Mouse (Mus musculus) heart, embryonic 14.5 days (tissue): Measurements from ENCODE around the gene Rnf38. TPM values are rescaled to one million over a fixed set of nuclear protein-coding genes. Genes with fewer than 3 reads are reported as not detected.

Experiments
- ATAC-seq: fragments of 200-750 bp; cut with Nextera tagmentation; 2 replicates; pipeline ENCODE4 v1.8.0; 2017; ENCODE audit warnings: low read depth, moderate TSS enrichment; ENCODE audit not compliant: insufficient number of reproducible peaks, insufficient read depth, low FRiP score
- H3K27ac ChIP-seq, 2 experiments: fragments of 200-500 bp in 1 of 2; fragments of 300-500 bp in 1 of 2; sonication (generic) in 1 of 2; replicated peaks in 1 of 2; 2 replicates each; pipeline ENCODE4 v1.5.1; 2012 to 2014; ENCODE audit warnings: low read depth in 2 of 2, low read length in 2 of 2, control low read depth in 1 of 2, mild to moderate bottlenecking in 1 of 2, mixed read lengths in 1 of 2; ENCODE audit not compliant: control insufficient read depth in 1 of 2, insufficient read depth in 1 of 2
- H3K27me3 ChIP-seq: fragments of 300-500 bp; sonication (generic); 2 replicates; pipeline ENCODE4 v1.6.1; 2014; ENCODE audit warnings: mild to moderate bottlenecking, low read length, control low read depth; ENCODE audit not compliant: control insufficient read depth, insufficient read depth
- H3K36me3 ChIP-seq: fragments of 300-500 bp; sonication (generic); 2 replicates; pipeline ENCODE4 v1.6.1; 2014; ENCODE audit warnings: mild to moderate bottlenecking, control low read depth, low read length, mixed read lengths; ENCODE audit not compliant: control insufficient read depth, insufficient read depth
- H3K4me1 ChIP-seq, 2 experiments: fragments of 200-500 bp in 1 of 2; fragments of 300-500 bp in 1 of 2; sonication (generic) in 1 of 2; 2 replicates each; pipeline ENCODE4 v1.6.1; 2012 to 2014; ENCODE audit warnings: low read length in 2 of 2, control low read depth in 1 of 2, mixed read lengths in 1 of 2; ENCODE audit not compliant: control insufficient read depth in 2 of 2, insufficient read depth in 2 of 2
- H3K4me2 ChIP-seq: fragments of 300-500 bp; sonication (generic); 2 replicates; pipeline ENCODE4 v1.6.1; 2014; ENCODE audit warnings: mild to moderate bottlenecking, low read length
- H3K4me3 ChIP-seq, 2 experiments: fragments of 200-500 bp in 1 of 2; fragments of 300-500 bp in 1 of 2; sonication (generic) in 1 of 2; 2 replicates each; pipeline ENCODE4 v1.5.1; 2012 to 2014; ENCODE audit warnings: low read length in 2 of 2, mild to moderate bottlenecking in 2 of 2, control low read depth in 1 of 2, low read depth in 1 of 2, moderate library complexity in 1 of 2; ENCODE audit not compliant: control insufficient read depth in 1 of 2, insufficient read depth in 1 of 2
- H3K9ac ChIP-seq: fragments of 300-500 bp; sonication (generic); 2 replicates; pipeline ENCODE4 v1.6.1; 2014; ENCODE audit warnings: mild to moderate bottlenecking, low read length
- H3K9me3 ChIP-seq: fragments of 300-500 bp; sonication (generic); 2 replicates; pipeline ENCODE4 v1.6.1; 2016; ENCODE audit warnings: low read length, control low read depth; ENCODE audit not compliant: control insufficient read depth
- WGBS: fragments of 180-500 bp; shearing (Covaris S2); extraction: QIAGEN DNeasy Blood & Tissue Kit; methylation state at CpG from one replicate; pipeline ENCODE4 v1.1.7; 2014; 5-methylcytosine and 5-hydroxymethylcytosine counted together
- polyA plus RNA-seq: library from polyadenylated mRNA; unstranded; fragments of >200 nt; fragmentation: Nextera tagmentation; extraction: Ambion mirVana; gene quantifications from 2 replicates; pipeline ENCODE4 v1.2.1, GENCODE M21; 2014

Gene Rnf38
- polyA plus RNA-seq, 1 experiment from 2014 or later, result 24.3 TPM

DNA sequence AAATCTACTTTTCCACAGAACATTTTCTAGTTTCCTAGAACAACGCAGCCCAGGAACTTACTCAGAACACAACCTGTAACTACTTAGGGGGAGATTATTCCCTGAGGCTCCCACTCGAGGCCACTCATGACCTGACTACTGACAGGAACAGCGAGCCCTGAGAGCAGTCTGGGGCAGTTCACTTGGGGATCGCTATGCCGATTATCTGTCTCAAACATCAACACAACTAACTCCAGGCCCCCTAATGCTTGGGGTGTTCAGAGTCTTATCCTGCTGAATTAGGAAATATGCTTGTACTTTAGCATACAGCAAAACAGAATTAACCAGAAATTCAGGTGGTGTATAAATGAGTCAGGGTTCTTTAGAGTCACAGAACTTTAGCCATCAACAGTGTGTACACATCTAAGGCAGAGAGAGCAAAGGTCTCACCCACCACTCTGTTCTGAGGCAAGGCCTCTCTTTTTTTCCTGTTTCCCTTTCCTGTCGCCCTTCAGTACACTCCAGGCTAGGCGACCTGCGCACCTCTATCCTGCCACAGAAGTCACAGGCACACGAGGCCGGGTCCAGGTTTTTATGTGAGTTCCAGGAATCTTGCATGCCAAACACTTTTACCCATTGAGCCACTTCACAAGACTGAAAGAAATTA, 16.7 kb downstream of the Rnf38 start:
- 38% methylated on average over 10 of the region's 10 CpGs for WGBS
- H3K36me3 ChIP-seq, result no peaks in the 10 kb centered on the region

DNA sequence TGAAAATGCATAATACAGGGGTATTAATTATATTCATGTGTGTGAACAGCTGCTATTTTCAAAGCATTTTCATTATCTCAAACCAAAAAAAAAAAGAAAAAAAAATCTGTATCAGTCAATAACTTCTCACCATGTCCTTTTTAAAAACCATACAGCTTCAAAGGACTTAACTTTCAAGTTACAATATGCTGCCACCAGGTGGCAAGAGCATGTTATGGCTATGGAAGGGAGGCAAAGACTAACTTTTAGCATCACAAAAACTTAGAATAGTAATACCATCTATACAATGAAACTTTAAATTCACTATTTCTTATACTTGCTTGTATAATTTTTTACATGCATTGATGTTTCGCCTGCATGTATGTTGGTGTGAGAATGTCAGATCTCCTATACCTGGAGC, 33.6 kb downstream of the Rnf38 start:
- 63% methylated on average over 1 of the region's 1 CpGs for WGBS
- ATAC-seq, result no peak
- Histone ChIP-seq H3K9ac (no peak overlapping the region), H3K27me3 (no peaks in the 10 kb centered on the region), H3K4me3 (no peak overlapping the region), H3K4me2 (no peak overlapping the region), H3K4me1 (peaks cover 0 to 9% of the 10 kb centered on the region in 2 experiments; a peak in 2 of 4 replicates), H3K27ac (no peak overlapping the region), H3K9me3 (no peaks in the 10 kb centered on the region), H3K36me3 (no peaks in the 10 kb centered on the region)

More for the DNA sequence above, 16.7 kb downstream of the Rnf38 start:
- Histone ChIP-seq H3K9ac (no peak overlapping the region), H3K9me3 (no peaks in the 10 kb centered on the region), H3K4me3 (no peak overlapping the region), H3K27me3 (no peaks in the 10 kb centered on the region), H3K27ac (no peak overlapping the region), H3K4me1 (peaks cover 0 to 6% of the 10 kb centered on the region in 2 experiments; a peak in 1 of 4 replicates), H3K4me2 (no peak overlapping the region)
- no peak for ATAC-seq

DNA sequence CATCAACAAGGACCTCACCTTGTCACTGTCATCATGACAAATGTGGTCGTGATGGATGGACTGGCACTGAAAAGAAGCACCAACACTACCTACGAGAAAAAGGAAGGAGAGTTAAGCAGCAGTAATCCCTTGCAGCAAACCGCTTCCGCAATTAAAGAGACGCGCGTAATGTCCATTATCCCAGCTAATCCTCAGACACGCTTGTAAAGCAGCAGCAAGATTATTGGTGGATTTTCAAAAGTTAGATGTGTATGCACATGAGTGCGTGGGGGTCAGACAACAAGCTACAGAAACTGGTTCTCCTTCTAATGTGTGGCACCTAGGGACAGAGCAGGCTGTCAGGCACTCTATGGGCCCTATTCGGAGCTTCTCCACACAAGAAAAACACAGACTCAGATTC, 46.2 kb downstream of the Rnf38 start:
- H3K4me3 ChIP-seq, result no peak overlapping the region
- WGBS, result 86% methylated on average over 10 of the region's 10 CpGs

DNA sequence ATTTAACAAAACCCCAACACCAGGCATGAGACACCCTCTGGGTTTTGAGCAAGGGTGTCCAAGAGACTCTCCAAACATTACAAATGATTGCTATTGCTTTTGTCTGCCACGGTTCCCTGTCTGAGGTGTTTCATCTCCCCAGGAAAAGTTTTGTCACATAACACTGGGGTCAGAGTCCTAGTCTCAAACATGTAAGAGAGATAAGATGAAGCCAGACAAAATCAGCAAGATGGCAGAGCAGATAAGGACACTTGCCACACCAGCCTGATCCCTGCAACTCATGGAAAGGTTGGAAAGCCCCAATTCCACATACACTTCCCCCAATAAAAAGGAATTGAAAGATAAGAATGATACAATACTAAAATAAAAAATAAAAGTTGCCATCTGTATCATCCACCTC, 49.7 kb downstream of the Rnf38 start:
- no peaks in the 10 kb centered on the region for H3K36me3 ChIP-seq
- ATAC-seq, result no peak
- H3K9ac ChIP-seq, result no peak overlapping the region
- no peaks in the 10 kb centered on the region for H3K9me3 ChIP-seq
- H3K4me3 ChIP-seq, result no peak overlapping the region
- no peaks in the 10 kb centered on the region; a peak in 1 of 4 replicates for H3K4me1 ChIP-seq
- no peaks in the 10 kb centered on the region for H3K27me3 ChIP-seq
- whole genome bisulfite sequencing, result 39% methylated on average over 1 of the region's 1 CpGs
- no peak overlapping the region for H3K27ac ChIP-seq
- no peak overlapping the region for H3K4me2 ChIP-seq

More for the DNA sequence above, 46.2 kb downstream of the Rnf38 start:
- Histone ChIP-seq H3K27ac (no peak overlapping the region), H3K36me3 (no peaks in the 10 kb centered on the region), H3K4me1 (no peaks in the 10 kb centered on the region), H3K27me3 (no peaks in the 10 kb centered on the region), H3K9ac (no peak overlapping the region), H3K4me2 (no peak overlapping the region), H3K9me3 (no peaks in the 10 kb centered on the region)
- no peak for ATAC-seq

DNA sequence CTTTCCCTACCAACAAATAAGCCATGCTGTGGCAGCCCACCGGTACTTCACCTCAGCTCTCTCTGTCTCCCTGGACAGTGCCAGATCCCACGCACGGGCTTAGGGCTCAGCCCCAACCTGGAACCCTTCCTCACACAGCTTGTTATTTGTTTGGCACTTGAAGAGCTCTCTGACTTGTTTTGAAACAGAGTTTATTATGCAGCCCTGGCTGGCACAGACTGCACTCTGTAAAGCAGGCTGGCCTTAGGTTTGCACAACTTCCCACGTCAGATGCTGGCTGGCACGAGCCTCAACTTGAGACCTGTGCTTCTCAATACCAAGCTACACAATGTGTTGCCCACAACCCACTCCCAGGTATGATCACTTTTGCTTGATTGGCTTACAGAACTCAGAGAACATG, 53.8 kb downstream of the Rnf38 start:
- 78% methylated on average over 5 of the region's 5 CpGs for WGBS

DNA sequence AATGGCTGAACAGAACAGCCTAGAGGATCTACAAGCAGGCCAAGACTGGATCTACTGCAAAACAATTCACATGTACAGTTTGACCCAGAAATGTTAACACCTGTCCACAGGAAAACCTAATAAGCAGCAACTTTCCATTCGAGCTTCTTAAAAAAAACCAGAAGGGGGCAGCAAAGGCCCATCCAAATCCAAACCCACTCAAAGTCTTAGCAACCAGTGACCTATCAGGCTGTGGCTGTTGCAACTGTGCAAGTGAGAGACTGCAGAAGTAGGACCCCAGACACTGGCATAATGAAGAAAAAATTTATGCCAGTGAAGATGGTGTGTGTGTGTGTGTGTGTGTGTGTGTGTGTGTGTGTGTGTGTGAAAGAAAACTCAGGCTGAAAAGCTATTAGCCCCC, 60.4 kb downstream of the Rnf38 start:
- Histone ChIP-seq H3K4me1 (peaks cover 0 to 7% of the 10 kb centered on the region in 2 experiments; a peak in 2 of 4 replicates), H3K27ac (no peak overlapping the region), H3K36me3 (no peaks in the 10 kb centered on the region), H3K9me3 (no peaks in the 10 kb centered on the region), H3K27me3 (no peaks in the 10 kb centered on the region), H3K9ac (no peak overlapping the region), H3K4me2 (no peak overlapping the region), H3K4me3 (no peak overlapping the region)
- WGBS, result 0% methylated on average over 1 of the region's 1 CpGs
- ATAC-seq, result no peak

More for the DNA sequence above, 53.8 kb downstream of the Rnf38 start:
- Histone ChIP-seq H3K9ac (no peak overlapping the region), H3K4me2 (no peak overlapping the region), H3K4me1 (no peaks in the 10 kb centered on the region; a peak in 1 of 4 replicates), H3K9me3 (no peaks in the 10 kb centered on the region), H3K27me3 (no peaks in the 10 kb centered on the region), H3K27ac (no peak overlapping the region), H3K4me3 (no peak overlapping the region), H3K36me3 (no peaks in the 10 kb centered on the region)
- ATAC-seq, result no peak

DNA sequence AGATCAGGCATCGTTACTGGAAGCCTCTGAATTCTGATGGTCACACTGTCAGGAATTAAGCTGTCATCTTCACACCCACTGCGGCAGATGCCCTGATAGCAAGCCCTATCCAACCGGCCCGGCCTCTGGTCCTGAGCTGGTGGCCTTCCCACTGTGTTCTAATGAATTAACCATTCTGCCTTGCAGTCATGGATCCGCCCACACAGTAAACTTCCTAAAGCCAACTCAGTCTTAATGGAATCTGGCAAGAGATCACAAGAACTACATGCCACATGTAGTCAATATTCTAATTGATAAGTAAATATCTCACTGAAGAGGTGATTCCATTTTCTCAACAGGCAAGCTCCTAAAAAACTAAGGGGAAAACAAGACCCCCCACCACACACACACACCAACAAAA, 60.9 kb downstream of the Rnf38 start:
- Histone ChIP-seq H3K4me1 (peaks cover 0 to 7% of the 10 kb centered on the region in 2 experiments; a peak in 2 of 4 replicates), H3K36me3 (no peaks in the 10 kb centered on the region), H3K27ac (no peak overlapping the region), H3K4me2 (no peak overlapping the region), H3K4me3 (no peak overlapping the region), H3K27me3 (no peaks in the 10 kb centered on the region), H3K9ac (no peak overlapping the region), H3K9me3 (no peaks in the 10 kb centered on the region)
- no peak for ATAC-seq
- 42% methylated on average over 5 of the region's 5 CpGs for WGBS

DNA sequence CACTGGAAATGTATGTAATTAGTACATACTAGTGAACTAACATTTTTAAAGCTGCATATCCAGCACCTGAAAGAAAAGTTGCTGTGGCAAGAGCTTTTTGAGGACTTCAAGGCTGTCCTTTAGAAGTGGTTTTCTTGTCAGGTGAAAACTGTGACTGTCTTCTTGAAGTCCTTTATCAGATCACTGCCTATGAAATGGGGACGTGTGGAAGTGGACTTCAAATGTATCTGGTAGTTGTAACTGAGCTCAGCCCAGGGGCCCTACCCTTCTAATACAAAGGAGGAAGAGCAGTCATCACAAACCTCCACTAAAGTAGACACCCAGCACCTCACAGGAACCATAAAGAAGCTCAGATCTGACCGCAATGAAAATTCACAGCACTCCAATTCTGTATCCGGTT, 63.7 kb downstream of the Rnf38 start:
- Histone ChIP-seq H3K4me1 (peaks cover 0 to 20% of the 10 kb centered on the region in 2 experiments; a peak in 2 of 4 replicates), H3K9ac (no peak overlapping the region), H3K36me3 (no peaks in the 10 kb centered on the region), H3K27me3 (no peaks in the 10 kb centered on the region), H3K9me3 (no peaks in the 10 kb centered on the region), H3K4me2 (no peak overlapping the region), H3K4me3 (no peak overlapping the region), H3K27ac (no peak overlapping the region)
- no peak for ATAC-seq
- 67% methylated on average over 3 of the region's 3 CpGs for WGBS
